Mouse (Mus musculus) bone marrow, adult 2 months (tissue): ENCODE measurements around the gene Rab35.

ENCODE experiments used
- CTCF ChIP-seq: fragments of 200-500 bp; IDR thresholded peaks from 2 replicates; pipeline ENCODE4 v1.5.1; 2011; ENCODE audit warnings: low read length, control low read depth; ENCODE audit not compliant: control insufficient read depth, insufficient read depth
- POLR2A ChIP-seq: fragments of 200-500 bp; IDR thresholded peaks from 2 replicates; pipeline ENCODE4 v1.6.1; 2011; ENCODE audit warnings: low read depth, mild to moderate bottlenecking, control low read depth, low read length, borderline replicate concordance; ENCODE audit not compliant: control insufficient read depth

DNA sequence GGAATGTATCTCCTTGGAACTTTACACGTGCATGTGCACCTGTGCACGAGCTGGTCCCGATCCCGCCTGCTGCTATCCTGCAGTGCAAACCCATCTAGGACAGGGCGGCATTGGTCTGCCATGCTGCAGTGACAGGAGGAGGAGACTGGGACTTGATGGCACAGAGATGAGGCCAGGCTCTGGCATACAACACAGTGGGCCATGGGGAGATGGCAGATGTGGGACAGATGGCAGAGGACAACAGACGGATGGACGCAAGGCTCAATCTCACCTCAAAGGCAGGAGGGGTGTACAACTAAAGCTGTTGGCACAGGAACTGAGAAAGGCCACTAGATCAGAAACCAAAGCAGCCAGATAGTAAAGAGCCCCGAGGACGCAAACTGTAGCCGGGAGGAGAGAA lies 19.2 kb downstream of the Rab35 start:
- no peak for TF ChIP-seq POLR2A
- no peak for TF ChIP-seq CTCF
